Mouse (Mus musculus) bone marrow macrophage, adult 2 months (primary cell): ENCODE data around the gene Znhit3.

Experiments
- CTCF ChIP-seq: IDR thresholded peaks from 2 replicates; pipeline ENCODE4 v1.5.1; 2012; ENCODE audit warnings: low read depth, mild to moderate bottlenecking, low read length, moderate library complexity
- POLR2A ChIP-seq: IDR thresholded peaks from 2 replicates; pipeline ENCODE4 v1.6.1; 2012; ENCODE audit warnings: mild to moderate bottlenecking, low read depth, low read length, borderline replicate concordance

DNA sequence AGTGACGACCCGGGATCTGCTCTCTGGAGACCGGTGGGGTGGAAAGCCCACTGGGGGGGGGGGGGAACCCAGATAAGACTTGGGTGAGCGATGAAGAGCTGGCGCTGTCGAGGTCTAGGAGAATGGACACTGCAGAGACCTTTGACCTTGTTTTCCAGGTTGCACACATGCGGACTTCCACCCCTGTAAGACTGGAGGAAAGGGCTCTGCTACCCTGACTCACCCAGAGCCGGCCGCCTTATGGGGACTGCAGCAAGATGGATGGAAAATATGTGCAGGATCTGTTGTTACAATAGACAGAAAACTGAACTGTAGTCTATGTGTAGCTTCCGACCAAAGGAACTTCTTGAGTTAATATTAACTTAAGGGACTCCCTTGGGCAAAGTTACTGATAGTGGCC lies 45.1 kb downstream of the Znhit3 start:
- TF ChIP-seq CTCF (0 out of 2 replicates have a peak, but pooled peaks have one; percentile 24), POLR2A (no peak)
